Mouse (Mus musculus) left cerebral cortex, adult 9 months (tissue): ENCODE data around the gene Mettl7a2.

Experiments used
- DNase-seq, 2 experiments: peaks; one replicate each; pipeline ENCODE4 v3.0.0; 2022; ENCODE audit warnings: low spot score in 2 of 2

Mettl7a2 gene

DNA sequence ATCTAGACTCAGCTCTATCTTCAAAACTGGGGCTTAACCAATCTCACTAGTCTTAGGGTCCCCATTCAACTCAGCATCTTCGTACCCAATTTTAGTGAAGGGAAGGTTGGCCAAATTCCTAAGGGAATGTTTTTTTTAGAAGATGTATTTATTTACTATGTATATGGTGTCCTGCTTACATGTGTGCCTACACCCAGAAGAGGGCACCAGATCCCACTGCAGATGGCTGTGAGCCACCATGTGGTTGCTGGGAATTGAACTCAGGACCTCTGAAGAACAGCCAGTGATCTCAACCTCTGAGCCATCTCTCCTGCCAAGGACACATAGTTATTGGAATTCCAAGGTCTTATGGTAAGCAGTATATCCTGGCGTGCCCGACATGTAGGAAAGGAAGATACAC is 42.6 kb downstream of the Mettl7a2 start:
- DNase-seq = no peak

DNA sequence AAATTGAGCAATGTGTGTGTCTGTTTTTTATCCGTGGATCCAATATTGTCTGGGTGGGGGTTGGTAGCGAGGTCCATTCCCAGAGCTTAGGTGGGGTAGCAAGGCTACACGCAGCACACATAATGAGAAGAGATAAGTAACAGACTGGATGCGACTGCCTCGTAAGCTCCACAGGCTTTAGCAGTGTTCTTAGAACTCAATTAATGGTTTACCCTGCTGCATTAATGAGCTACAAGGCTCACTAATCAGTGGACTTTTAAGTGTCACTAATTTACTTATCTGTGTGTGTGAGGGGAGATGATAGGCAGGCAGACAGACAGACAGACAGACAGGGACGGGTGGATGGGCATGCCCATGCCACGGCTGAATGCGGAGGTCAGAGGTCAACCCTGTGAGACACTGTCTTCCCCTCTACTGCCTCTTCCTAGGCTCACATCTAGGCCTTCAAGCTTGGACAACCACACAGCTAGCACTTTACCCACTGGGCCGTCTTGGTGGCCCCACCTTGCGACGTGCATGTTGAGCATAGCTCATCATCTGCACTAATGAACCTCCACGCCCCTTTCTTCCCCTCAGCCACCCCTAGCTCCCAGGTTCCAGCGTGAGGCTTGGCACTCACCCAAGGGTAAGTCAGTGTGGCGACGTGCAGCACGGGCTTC is 47.7 kb downstream of the Mettl7a2 start:
- DNase-seq = no peak

DNA sequence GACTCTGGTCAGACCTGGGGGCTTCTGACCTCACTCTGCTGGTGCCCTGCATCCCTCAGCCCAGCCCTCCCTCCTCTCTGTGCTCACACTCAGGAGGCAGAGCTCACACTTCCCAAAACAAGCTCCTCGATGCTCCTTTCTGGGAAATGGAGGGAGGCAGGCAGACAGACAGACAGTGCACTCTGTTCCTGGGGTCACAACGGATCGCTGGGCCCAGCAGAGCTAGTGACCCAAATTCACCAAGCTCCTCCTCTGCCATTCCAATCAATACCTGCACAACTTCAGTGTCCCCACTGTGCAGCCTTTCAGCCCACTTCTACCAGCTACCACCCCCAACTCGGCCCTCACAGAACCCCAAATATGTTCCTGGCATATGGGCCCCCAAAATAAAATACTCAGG is 48.8 kb downstream of the Mettl7a2 start:
- no peak for DNase-seq

DNA sequence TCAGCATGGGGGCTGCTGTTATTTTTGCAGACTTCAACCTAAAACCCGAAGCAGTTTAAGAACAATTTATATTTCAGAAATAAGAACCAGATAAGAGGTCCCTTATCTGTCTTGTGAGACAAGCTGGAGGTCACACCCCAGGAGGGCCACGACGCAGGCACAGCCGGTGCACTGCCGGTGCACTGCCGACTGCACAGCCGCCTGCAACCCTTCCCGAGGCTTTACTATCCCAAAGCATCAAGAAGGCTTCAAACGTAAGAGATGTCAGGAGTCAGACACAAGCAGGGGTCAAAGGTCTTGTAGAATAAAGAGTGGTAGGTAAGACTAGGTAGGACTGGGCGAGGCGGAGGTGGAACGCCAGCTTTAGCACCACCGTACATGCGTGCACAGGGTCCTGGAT is 49.3 kb downstream of the Mettl7a2 start:
- DNase-seq = no peak

DNA sequence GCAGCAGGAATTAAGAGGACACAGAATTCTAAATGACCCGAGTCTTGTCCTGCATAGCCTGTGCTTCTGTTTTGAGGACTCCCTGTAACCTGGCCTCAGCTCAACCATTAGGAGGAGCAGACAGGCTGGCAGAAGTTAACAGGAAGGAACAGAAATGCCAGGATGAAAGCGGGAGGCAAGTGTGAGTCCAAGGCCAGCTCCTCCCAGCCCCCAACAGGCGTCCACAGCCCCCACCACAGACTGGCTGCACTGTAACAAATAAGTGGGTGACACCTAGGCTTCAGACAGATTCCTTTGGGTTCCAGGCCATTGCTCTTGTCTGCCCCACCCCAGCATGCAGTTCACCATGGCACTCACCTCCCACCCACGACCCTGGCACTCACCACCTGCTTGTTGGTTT is 49.8 kb downstream of the Mettl7a2 start:
- DNase-seq = no peak

DNA sequence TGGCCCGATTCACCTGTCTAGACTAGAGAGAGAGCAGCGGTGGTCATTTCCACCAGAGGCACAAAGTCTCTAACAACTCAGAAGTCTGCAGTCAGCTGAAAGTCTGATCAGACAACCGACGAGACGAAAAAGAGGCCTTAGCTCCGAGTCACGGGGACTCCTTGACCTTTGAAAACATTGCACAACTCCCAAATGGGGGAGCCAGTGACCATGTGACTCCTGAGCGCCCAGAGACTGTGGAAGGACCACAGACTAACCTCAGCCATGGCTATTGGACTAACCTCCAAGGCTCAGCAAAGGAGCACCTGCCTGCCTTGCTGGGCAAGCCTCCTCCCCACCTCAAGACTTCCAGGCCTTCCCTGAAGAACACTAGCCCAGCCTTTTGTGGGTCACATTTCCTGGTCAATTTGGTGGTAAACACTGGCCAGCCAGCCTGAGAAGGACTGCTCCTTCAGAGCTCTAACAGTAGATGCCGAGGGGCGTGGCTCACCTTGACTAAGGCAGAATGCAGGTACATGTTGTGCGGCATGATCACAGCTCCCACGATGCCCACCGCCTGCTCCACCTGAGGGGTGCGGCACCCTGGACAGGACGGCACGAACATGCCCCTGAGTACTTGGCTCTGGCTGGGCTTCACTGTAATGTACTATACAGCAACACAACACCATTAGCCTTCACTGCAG is 50.5 kb downstream of the Mettl7a2 start:
- no peak for DNase-seq

DNA sequence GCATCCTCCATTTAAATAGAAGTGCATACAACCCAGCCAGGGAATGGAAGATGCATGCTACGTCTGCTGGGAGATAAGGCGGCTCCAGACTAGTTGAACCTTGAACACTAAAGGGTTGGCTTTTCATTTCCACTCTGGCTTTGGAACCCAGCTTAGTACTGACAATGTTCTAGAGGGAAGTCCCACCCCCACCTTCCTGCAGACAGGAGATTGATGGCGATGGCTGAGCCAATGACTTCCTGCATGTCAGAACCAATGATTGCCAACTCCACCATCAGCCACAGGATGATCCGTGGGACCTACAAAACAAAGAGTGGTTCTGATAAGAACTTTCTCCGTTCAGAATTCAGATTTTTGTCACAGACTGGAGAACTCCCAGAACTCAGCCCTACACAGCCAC is 53.1 kb downstream of the Mettl7a2 start:
- no peak for DNase-seq

DNA sequence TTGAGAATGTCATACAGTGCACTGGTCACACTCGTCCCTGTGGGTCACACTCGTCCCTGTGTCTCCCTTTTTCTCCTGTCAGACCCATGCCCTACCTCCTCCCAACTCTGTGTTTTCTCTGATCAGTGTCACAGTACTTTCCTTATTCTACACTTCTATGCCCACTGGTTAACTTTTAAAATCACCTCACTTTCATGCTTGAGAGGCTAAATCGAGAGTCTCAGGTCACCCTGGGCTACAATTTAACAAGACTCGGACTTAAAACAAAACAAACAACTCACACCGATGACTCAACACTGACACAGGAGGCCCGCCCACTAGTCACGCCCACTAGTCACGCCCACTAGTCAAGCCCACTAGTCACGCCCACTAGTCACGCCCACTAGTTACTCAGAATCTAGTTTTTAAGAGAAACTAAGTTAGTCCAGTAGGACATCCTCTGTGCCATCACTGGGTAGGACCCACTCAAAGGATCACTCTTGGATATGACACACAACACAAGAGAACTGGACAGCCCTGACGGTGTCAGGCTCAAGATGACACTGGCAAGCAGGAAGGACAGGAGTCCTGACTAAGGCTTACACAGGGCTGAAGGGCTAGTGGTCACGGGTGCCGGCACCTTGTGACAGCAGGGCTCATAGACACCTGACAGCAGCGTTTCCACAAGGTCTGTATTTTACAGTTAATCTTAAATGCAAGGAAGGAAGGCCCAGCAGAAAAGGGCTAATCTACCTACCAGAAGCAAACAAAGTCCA is 58.1 kb downstream of the Mettl7a2 start:
- DNase-seq = no peak
